8 mouse cellular contexts compared by ENCODE assay signal in the genomic region with DNA sequence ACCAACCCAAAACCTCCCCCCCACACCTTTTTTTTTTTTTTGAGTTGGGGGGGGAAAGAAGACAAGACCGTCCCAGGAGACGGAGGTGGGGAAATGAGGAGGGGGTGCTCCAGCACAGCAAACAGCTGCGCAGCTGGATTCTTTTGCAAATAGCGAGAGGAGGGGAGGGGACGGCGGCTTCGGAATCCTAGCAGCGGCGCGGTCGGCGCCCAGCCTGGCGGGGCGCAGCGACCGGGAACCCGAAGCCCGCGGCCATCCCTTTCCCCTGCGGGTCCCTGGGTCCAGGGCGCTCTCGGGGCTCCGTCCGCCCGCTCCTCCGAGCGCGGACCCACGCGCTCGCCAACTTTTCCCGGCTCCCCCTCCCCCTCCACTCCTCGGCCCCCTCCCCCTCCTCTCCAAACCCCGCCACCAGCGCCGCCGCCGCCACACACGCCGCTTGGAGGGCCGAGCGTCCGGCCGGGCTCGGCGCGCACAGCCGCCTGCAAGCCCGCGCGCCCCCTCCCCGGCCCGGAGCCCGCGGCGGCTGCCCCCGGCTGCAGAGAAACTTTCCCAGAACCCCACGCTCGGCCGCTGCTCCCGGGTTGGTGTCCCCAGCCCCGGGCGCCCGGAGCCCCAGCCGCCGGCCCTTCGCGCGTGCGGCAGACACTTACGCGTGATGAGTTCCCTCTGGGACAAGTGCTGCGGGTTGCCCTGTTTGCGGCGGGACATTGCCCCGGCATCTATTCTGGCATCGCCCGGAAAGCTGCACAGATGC. TPM values are rescaled to one million over a fixed set of nuclear protein-coding genes. Genes with fewer than 3 reads are reported as not detected.
DNase-seq lines count a peak whose midpoint lies in the region; ATAC-seq and TF ChIP-seq lines count a peak whose summit lies in the region.

No protein-coding gene starts in this region.

- TF ChIP-seq CTCF in heart, adult 2 months (IDR thresholded peaks at IDR 0.05): no peak
- no peak for TF ChIP-seq CTCF in ES-Bruce4 (IDR thresholded peaks at IDR 0.05; ENCODE audit: low read depth, low read length)
- no peak for TF ChIP-seq CTCF in liver, embryonic 14.5 days (IDR thresholded peaks at IDR 0.05; ENCODE audit: low read depth)

- no peak overlapping the region for H3K9ac ChIP-seq in heart, adult 2 months (ENCODE audit: low read depth, low read length)
- peak overlapping the region; percentile 86 for H3K9ac ChIP-seq in ES-Bruce4 (ENCODE audit: low read depth, poor library complexity, severe bottlenecking)
- H3K9ac ChIP-seq in forebrain, embryonic 14.5 days (ENCODE audit: low read length): peak overlapping the region; percentile 100
- H3K9ac ChIP-seq in liver, embryonic 14.5 days (replicated peaks): no peak overlapping the region

- H3K4me2 ChIP-seq in forebrain, embryonic 14.5 days (ENCODE audit: low read length): peak overlapping the region; percentile 65
- peak overlapping the region; percentile 51 for H3K4me2 ChIP-seq in liver, embryonic 14.5 days (ENCODE audit: low read depth)

- no peaks in the 10 kb centered on the region for H3K4me1 ChIP-seq in heart, adult 2 months (ENCODE audit: control insufficient read depth, insufficient read depth, low read length)
- no peaks in the 10 kb centered on the region for H3K4me1 ChIP-seq in ES-Bruce4 (ENCODE audit: control insufficient read depth, insufficient read depth, low read length)
- peaks cover 21% of the 10 kb centered on the region for H3K4me1 ChIP-seq in forebrain, embryonic 14.5 days (ENCODE audit: control insufficient read depth, insufficient read depth, low read length)
- H3K4me1 ChIP-seq in liver, embryonic 14.5 days (replicated peaks; ENCODE audit: control insufficient read depth in 2 of 2, insufficient read depth in 2 of 2, low read length in 1 of 2): 0 out of 4 replicates have a peak, but pooled peaks cover 0 to 3% of the 10 kb centered on the region in 2 experiments

- under 1% methylated on average over 56 of the region's 78 CpGs for WGBS in heart, adult 2 months
- under 1% methylated on average over 49 of the region's 78 CpGs for WGBS in forebrain, embryonic 14.5 days
- 1% methylated on average over 64 of the region's 78 CpGs for WGBS in liver, embryonic 14.5 days (ENCODE audit: insufficient replicate concordance)

- H3K27ac ChIP-seq in heart, adult 2 months: no peak overlapping the region
- H3K27ac ChIP-seq in ES-Bruce4 (ENCODE audit: insufficient read depth, low read length): no peak overlapping the region
- peak overlapping the region; percentile 99 for H3K27ac ChIP-seq in forebrain, embryonic 14.5 days (ENCODE audit: low read depth, low read length)
- no peak overlapping the region for H3K27ac ChIP-seq in liver, embryonic 14.5 days

- DNase-seq in heart, adult 2 months: no peak
- no peak for DNase-seq in heart, postnatal 36 days
- DNase-seq in forebrain, embryonic 14.5 days (ENCODE audit: low spot score): peak; percentile 68
- DNase-seq in liver, embryonic 14.5 days (ENCODE audit: low read depth in 3 of 3, low spot score in 3 of 3): no peak
- peak; percentile 49 for DNase-seq in testis, postnatal 10 days (ENCODE audit: low spot score)
- no peak for DNase-seq in layer of hippocampus, adult 11-12 months (ENCODE audit: low spot score)
- DNase-seq in spleen, postnatal 10 days (ENCODE audit: low spot score in 2 of 2): no peak

- no peak for TF ChIP-seq EP300 in heart, adult 2 months (IDR thresholded peaks at IDR 0.05; ENCODE audit: insufficient read depth, low read depth, low read length)
- TF ChIP-seq EP300 in ES-Bruce4 (IDR thresholded peaks at IDR 0.05; ENCODE audit: insufficient read depth, low read depth, low read length): no peak
- no peak for TF ChIP-seq EP300 in liver, embryonic 14.5 days (IDR thresholded peaks at IDR 0.05; ENCODE audit: low read depth)

- peaks cover 18% of the 10 kb centered on the region for H3K27me3 ChIP-seq in heart, adult 2 months (ENCODE audit: control insufficient read depth, insufficient read depth, low read length)
- peaks cover 12% of the 10 kb centered on the region for H3K27me3 ChIP-seq in ES-Bruce4 (ENCODE audit: control insufficient read depth, insufficient read depth, low read length, poor library complexity, severe bottlenecking)
- no peaks in the 10 kb centered on the region for H3K27me3 ChIP-seq in forebrain, embryonic 14.5 days (replicated peaks; ENCODE audit: control insufficient read depth, insufficient read depth, low read length)
- H3K27me3 ChIP-seq in liver, embryonic 14.5 days (ENCODE audit: control insufficient read depth, insufficient read depth, low read length): peaks cover 81% of the 10 kb centered on the region

- no peaks in the 10 kb centered on the region for H3K36me3 ChIP-seq in heart, adult 2 months (ENCODE audit: control insufficient read depth, insufficient read depth, low read length)
- no peaks in the 10 kb centered on the region for H3K36me3 ChIP-seq in ES-Bruce4 (ENCODE audit: control insufficient read depth, insufficient read depth, low read length, poor library complexity, severe bottlenecking)
- H3K36me3 ChIP-seq in forebrain, embryonic 14.5 days (ENCODE audit: control insufficient read depth, insufficient read depth, low read length): no peaks in the 10 kb centered on the region
- no peaks in the 10 kb centered on the region for H3K36me3 ChIP-seq in liver, embryonic 14.5 days (replicated peaks; ENCODE audit: control insufficient read depth, insufficient read depth, low read depth)

- H3K4me3 ChIP-seq in heart, adult 2 months: peak overlapping the region; percentile 39
- peak overlapping the region; percentile 74 for H3K4me3 ChIP-seq in ES-Bruce4 (ENCODE audit: low read depth, low read length)
- peak overlapping the region; percentile 98 for H3K4me3 ChIP-seq in forebrain, embryonic 14.5 days (ENCODE audit: low read depth, low read length)
- peak overlapping the region; percentile 11 to 39; a peak in 2 of 4 replicates for H3K4me3 ChIP-seq in liver, embryonic 14.5 days (ENCODE audit: insufficient read depth in 1 of 2, low read depth in 2 of 2, low read length in 2 of 2)

- no peaks in the 10 kb centered on the region for H3K9me3 ChIP-seq in ES-Bruce4 (replicated peaks; ENCODE audit: control insufficient read depth, insufficient read depth, low read length, poor library complexity, severe bottlenecking)
- H3K9me3 ChIP-seq in forebrain, embryonic 14.5 days (replicated peaks; ENCODE audit: control insufficient read depth, low read length): no peaks in the 10 kb centered on the region
- H3K9me3 ChIP-seq in liver, embryonic 14.5 days (ENCODE audit: control insufficient read depth, low read length): no peaks in the 10 kb centered on the region

- intact Hi-C loops in heart, adult 2 months (cut with DNase I): no loop called here
- intact Hi-C loops in heart, postnatal 36 days (cut with DNase I): no loop called here

- no peak for TF ChIP-seq POLR2A in heart, adult 2 months (IDR thresholded peaks at IDR 0.05; ENCODE audit: insufficient read depth, low read depth, low read length)
- TF ChIP-seq POLR2A in ES-Bruce4 (IDR thresholded peaks at IDR 0.05; ENCODE audit: insufficient read depth, low read length): no peak

- no peak for ATAC-seq in forebrain, embryonic 14.5 days
- no peak for ATAC-seq in liver, embryonic 14.5 days (ENCODE audit: insufficient read depth)

- H3K79me2 ChIP-seq in heart, adult 2 months (replicated peaks; ENCODE audit: control insufficient read depth, insufficient read depth, low read length): no peaks in the 10 kb centered on the region

RNA-seq across cellular contexts. Expression of a gene that starts 0.8 kb away (rescaled TPM):
- total RNA-seq in heart, adult 2 months (2021): 1 to 10 TPM in 1 of 2 experiments, under 1 TPM in 1; 0.77 to 1.3 TPM
- polyA plus RNA-seq in heart, adult 2 months (2012; rRNA removed): 0.64 and 1.1 TPM in 2 replicates
- total RNA-seq in heart, postnatal 36 days (2021): under 1 TPM; 0.76 to 0.86 TPM
- 0.69 and 0.79 TPM in 2 replicates for polyA plus RNA-seq in ES-Bruce4 (2011; ENCODE audit: insufficient read depth, insufficient read length, low read depth, missing spikeins)
- polyA plus RNA-seq in forebrain, embryonic 14.5 days (2014; fragmentation: Nextera tagmentation; extraction: Ambion mirVana): 76.7 and 86.5 TPM in 2 replicates
- 0.02 and 0.06 TPM in 2 replicates for polyA plus RNA-seq in liver, embryonic 14.5 days (2012; rRNA removed)
- 0.06 TPM in 1 of 2 replicates, not detected in the other for polyA plus RNA-seq in liver, embryonic 14.5 days (2014; fragmentation: Nextera tagmentation; extraction: Ambion mirVana)

Comparison
In these comparisons a context has a peak if more than half of its experiments do, and no peak if none do; other contexts are left out.
1. DNase-seq: peak in forebrain, embryonic 14.5 days (single experiment) and testis, postnatal 10 days (single experiment); none in heart, adult 2 months (0 of 2), heart, postnatal 36 days (0 of 2), liver, embryonic 14.5 days (0 of 3), layer of hippocampus, adult 11-12 months (single experiment) and spleen, postnatal 10 days (0 of 2).
2. H3K4me3 ChIP-seq: peak in every context shown above with its lines; median percentile 98 in forebrain, embryonic 14.5 days; 74 in ES-Bruce4; 39 in heart, adult 2 months; 25 in liver, embryonic 14.5 days.
3. H3K9ac ChIP-seq: peak in ES-Bruce4 (single experiment) and forebrain, embryonic 14.5 days (single experiment); none in heart, adult 2 months (single experiment) and liver, embryonic 14.5 days (single experiment).
4. RNA of a gene that starts 0.8 kb away (polyA plus RNA-seq): 76.7 to 86.5 TPM in forebrain, embryonic 14.5 days; 0.64 to 1.1 TPM in heart, adult 2 months, 0.69 to 0.79 TPM in ES-Bruce4 and 0.02 to 0.06 TPM in liver, embryonic 14.5 days; every median in the first group is over 10 times any median in the second.